Mouse (Mus musculus): ENCODE results near the gene Pnisr.
A peak's percentile ranks its signal among the peaks of the same experiment; 100 is the strongest.

Gene Pnisr

GRCm38 (mm10) chr4:21847481-21848286, at the start of gene Pnisr:
Gene Pnisr (plus strand): TSS chr4:21847583.
- DNase-seq (ENCODE audit: extremely low read depth, low read depth, low spot score), result peak; percentile 83

GRCm38 (mm10) chr4:21801013-21801412, 46.4 kb upstream of the Pnisr start:
- no peak for DNase-seq (ENCODE audit: extremely low read depth, low read depth, low spot score)

- DNase-seq (ENCODE audit: extremely low read depth, low read depth, low spot score), result no peak
Observed at GRCm38 (mm10) chr4:21801620-21802019, 45.8 kb upstream of the Pnisr start.

- no peak for DNase-seq (ENCODE audit: extremely low read depth, low read depth, low spot score)
Observed at GRCm38 (mm10) chr4:21807204-21807603, 40.2 kb upstream of the Pnisr start.

GRCm38 (mm10) chr4:21810608-21811007, 36.8 kb upstream of the Pnisr start:
- DNase-seq (ENCODE audit: extremely low read depth, low read depth, low spot score), result no peak

DNA sequence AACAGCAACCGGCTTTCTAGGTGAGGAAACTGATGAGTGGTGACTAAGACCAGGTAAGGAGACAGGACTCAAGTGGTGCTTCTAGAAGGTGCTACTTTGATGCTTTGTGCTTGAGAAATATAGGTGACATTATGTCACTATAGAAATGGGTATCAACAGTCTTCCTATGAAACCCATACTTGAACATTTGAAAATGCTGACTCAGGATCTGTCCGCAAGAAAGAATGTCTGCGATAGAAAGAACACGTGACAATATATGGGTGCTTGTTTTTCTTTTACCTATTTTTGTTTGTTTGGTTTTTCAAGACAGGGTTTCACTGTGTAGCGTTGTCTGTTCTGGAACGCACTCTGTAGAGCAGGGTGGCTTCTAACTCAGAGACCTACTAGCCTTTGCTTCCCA, 34.7 kb upstream of the Pnisr start:
- no peak for DNase-seq (ENCODE audit: extremely low read depth, low read depth, low spot score)

DNA sequence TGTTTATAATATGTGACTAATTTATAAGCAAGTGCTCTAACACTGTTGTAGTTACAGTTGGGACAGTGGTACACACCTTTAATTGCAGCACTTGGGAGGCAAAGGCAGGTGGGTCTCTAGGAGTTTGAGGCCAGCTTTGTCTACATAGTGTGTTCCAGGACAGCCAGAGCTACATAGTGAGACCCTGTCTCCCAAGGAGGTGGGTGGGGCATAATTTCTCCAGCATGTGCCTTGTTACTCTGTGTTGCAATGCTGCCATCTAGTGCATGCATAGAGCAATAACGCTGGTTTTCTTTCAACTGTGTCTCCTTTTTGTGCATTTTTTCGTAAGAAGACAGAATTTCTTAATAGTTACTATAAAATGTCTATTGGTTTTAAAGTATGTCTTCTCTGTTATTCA, 33.4 kb upstream of the Pnisr start:
- no peak for DNase-seq (ENCODE audit: extremely low read depth, low read depth, low spot score)

- DNase-seq (ENCODE audit: extremely low read depth, low read depth, low spot score), result no peak
Observed at GRCm38 (mm10) chr4:21826616-21827015, 20.8 kb upstream of the Pnisr start.

DNA sequence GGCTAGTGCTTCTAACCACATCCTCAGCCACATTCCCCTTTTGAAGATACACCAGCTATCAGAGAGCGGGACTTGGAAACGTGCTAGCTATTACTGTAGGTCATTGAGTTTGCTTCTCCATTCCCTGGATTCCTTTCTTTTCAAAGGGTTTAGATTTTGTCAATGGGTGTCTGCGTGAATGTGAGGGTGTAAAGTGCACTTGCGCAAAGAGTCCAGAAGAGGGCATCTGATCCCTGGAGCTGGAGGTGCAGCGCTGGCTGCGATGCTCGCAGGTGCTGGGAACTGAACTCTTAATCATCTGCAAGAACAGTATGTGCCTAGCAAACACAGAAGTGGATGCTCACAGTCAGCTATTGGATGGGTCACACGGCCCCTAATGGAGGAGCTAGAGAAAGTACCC, 14.5 kb upstream of the Pnisr start:
- no peak for DNase-seq (ENCODE audit: extremely low read depth, low read depth, low spot score)

- DNase-seq (ENCODE audit: extremely low read depth, low read depth, low spot score), result no peak
Observed at GRCm38 (mm10) chr4:21848287-21848630, 876 bp downstream of the Pnisr start.

- no peak for DNase-seq (ENCODE audit: extremely low read depth, low read depth, low spot score)
Observed at GRCm38 (mm10) chr4:21857481-21857880, 10.1 kb downstream of the Pnisr start.

DNA sequence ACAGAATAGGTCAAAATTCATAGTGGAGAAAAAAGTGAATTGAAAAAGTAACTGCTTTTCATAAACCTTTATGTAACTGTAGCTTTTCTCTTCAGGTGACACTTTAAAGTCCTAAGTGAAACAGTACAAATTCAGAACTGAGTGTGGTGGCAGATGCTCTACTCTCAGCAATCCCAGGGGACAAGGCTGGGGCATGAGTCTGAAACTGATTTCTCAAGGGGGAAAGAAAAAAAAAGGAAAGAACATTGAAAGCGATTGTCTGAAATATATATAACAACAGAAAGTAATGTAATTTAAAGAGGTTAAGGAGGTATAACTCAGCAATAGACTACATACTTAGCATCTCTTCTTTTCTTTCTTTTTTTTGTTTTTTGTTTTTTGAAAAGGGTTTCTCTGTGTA, 17.8 kb downstream of the Pnisr start:
- DNase-seq (ENCODE audit: extremely low read depth, low read depth, low spot score), result no peak

DNA sequence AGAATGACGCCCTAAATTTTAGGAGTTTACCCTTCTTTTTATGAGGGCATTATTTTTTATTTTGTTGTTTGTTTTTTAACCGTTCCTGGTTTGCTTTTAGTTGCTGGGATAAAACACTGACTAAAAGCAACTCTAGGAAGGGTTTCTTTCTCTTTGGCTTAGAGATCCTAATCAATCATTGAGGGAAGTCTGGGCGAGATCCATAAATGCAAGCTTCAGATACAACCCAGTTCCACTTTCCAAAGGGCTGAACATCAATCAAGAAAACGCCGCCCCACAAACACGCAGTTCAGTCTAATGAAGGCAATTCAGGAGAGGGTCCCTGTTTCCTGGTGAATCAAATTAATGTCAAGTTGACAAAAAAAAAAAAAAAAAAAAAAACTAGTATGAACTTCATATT, 31.4 kb downstream of the Pnisr start:
- no peak for DNase-seq (ENCODE audit: extremely low read depth, low read depth, low spot score)

DNA sequence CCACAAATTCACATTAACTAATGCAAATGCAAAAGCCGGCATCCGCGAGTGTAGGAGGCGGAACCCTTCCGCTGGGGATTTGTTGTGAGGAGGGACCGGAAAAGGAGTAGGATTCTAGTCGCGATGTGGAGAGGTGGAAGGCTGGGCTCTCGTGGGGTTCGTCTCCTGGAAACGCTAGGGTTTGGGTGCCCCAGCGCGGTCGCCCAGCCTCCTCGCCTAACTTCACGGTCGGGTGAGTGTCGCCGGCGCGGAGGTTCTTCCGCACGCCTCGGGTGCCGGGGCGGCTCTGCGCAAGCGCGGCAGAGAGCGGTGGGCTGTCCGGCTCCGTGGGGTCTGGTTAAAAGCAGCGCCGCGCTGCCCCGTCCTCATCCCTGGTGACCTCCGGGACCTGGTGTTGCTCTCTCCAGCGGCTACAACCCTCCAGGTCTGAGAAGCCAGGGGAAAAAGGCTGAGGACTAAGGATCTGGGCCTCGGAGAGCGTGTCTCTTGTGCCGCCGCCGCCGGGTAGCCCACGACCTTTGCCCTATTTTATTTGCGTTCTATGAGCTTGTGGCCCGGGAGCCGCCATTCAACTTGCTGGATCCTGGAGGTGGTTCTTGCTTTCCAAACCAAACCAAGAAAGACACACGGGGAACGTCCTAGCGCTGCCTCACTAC, 32.3 kb downstream of the Pnisr start, which contains the start of gene Coq3:
Coq3 (plus strand) TSS at position 109 of the 656 bp plus-strand sequence.
- no peak for DNase-seq (ENCODE audit: extremely low read depth, low read depth, low spot score)

- DNase-seq (ENCODE audit: extremely low read depth, low read depth, low spot score), result no peak
Observed at GRCm38 (mm10) chr4:21882806-21883205, 35.4 kb downstream of the Pnisr start.

DNA sequence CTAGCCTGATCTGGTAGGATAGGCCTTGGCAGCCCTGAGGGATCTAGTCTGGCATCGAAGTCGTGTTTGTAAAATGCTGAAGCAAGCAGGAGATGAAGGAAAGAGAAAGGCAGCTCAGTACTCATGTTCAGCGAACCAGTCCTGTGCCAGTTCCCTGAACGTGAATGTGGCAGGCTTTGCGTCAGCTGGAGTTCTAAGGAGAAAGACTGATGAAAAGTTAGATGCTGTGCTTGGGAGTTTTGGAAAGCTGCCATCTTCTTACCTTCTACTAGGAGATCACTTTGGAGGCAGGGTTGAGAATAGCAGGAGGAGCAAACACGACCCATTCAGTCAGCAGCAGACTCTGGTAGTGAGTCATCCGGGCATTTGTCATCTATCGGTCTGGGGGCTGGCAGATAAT, 38.4 kb downstream of the Pnisr start:
- DNase-seq (ENCODE audit: extremely low read depth, low read depth, low spot score), result no peak
